Mouse (Mus musculus) hindbrain, embryonic 13.5 days (tissue): ENCODE data around the gene Fam169a. TPM values are rescaled to one million over a fixed set of nuclear protein-coding genes. Genes with fewer than 3 reads are reported as not detected.

Source experiments
- ATAC-seq: fragments of 200-750 bp; cut with Nextera tagmentation; 2 replicates; pipeline ENCODE4 v1.8.0; 2017; ENCODE audit warnings: moderate TSS enrichment; ENCODE audit not compliant: low FRiP score
- H3K27ac ChIP-seq: fragments of 300-500 bp; sonication (generic); 2 replicates; pipeline ENCODE4 v1.5.1; 2015; ENCODE audit warnings: inconsistent platforms, mild to moderate bottlenecking, moderate library complexity
- H3K27me3 ChIP-seq: fragments of 300-500 bp; sonication (generic); 2 replicates; pipeline ENCODE4 v1.6.1; 2015; ENCODE audit warnings: mild to moderate bottlenecking, inconsistent platforms
- H3K36me3 ChIP-seq: fragments of 300-500 bp; sonication (generic); 2 replicates; pipeline ENCODE4 v1.6.1; 2015; ENCODE audit warnings: mild to moderate bottlenecking, inconsistent platforms
- H3K4me1 ChIP-seq: fragments of 300-500 bp; sonication (generic); replicated peaks from 2 replicates; pipeline ENCODE4 v1.6.1; 2015; ENCODE audit warnings: inconsistent platforms
- H3K4me2 ChIP-seq: fragments of 300-500 bp; sonication (generic); 2 replicates; pipeline ENCODE4 v1.6.1; 2015; ENCODE audit warnings: inconsistent platforms, mild to moderate bottlenecking, moderate library complexity
- H3K4me3 ChIP-seq: fragments of 300-500 bp; sonication (generic); 2 replicates; pipeline ENCODE4 v1.5.1; 2015; ENCODE audit warnings: mild to moderate bottlenecking, inconsistent platforms
- H3K9ac ChIP-seq: fragments of 300-500 bp; sonication (generic); 2 replicates; pipeline ENCODE4 v1.6.1; 2015; ENCODE audit warnings: mild to moderate bottlenecking, inconsistent platforms
- H3K9me3 ChIP-seq: fragments of 300-500 bp; sonication (generic); 2 replicates; pipeline ENCODE4 v1.6.1; 2016; ENCODE audit warnings: inconsistent platforms
- WGBS: fragments of 180-500 bp; shearing (Covaris S2); methylation state at CpG from one replicate; pipeline ENCODE4 v1.1.7; 2015; 5-methylcytosine and 5-hydroxymethylcytosine counted together
- polyA plus RNA-seq: library from polyadenylated mRNA; unstranded; fragments of >200 nt; fragmentation: Nextera tagmentation; extraction: Ambion mirVana; gene quantifications from 2 replicates; pipeline ENCODE4 v1.2.1, GENCODE M21; 2015

Fam169a gene
- 21.8 and 23.4 TPM in 2 replicates for polyA plus RNA-seq

DNA sequence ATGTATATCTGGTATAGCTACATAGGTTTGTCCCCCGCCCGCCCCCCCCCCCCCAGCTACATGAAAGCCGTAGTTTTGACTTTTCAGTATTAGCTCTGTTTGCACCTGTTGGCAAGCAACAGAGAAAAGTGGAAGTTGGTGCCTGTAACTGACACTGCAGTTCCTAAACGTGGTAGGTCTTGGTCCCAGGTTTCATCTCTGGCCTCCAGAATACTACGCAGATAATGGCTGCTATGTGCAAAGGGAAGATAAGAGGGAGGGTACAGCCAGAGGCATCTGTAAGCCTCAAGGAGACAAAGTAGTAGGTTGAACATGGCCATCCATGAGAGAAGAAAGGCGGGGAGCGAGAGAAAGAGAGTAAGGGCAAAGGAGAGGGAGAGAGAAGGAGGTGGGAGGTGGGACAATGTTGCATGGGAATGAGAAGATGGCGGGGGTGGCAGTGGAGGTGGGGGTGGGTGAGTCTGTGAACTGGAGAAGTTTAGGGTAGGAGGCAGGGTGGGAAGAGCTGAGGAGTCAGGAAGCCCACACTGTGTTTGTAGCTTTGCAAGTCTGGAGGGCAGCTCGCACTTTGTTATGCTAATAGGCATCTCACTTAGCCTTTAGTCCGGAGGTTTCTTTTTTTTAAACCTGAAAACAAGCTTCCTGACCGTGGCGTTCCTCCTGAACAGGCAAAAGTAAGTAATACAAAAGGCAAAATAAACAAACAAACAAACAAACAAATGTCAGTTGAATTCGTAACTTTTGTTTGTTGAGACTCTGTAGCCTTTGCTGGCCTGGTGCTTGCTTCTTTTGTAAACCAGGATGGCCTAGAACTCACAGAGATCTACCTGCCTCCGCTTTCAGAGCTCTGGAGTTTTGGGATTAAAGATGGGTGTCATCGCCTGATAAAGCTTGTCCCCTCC, at the start of gene Fam169a:
Gene Fam169a (plus strand): TSS at position 638 of the 902 bp plus-strand sequence.
- no peaks in the 10 kb centered on the region for H3K9me3 ChIP-seq
- 36% methylated on average over 15 of the region's 15 CpGs for WGBS
- peaks cover 15% of the 10 kb centered on the region; the same call in 1 of the 2 replicates for H3K27me3 ChIP-seq
- H3K9ac ChIP-seq: no peak within 1 kb of the TSS
- H3K4me1 ChIP-seq: 0 out of 2 replicates have a peak, but pooled peaks cover 4% of the 10 kb centered on the region
- H3K4me3 ChIP-seq: no peak within 1 kb of the TSS
- H3K36me3 ChIP-seq: no peaks in the 10 kb centered on the region
- H3K27ac ChIP-seq: no peak within 1 kb of the TSS
- H3K4me2 ChIP-seq: no peak within 1 kb of the TSS
- ATAC-seq: no peak

DNA sequence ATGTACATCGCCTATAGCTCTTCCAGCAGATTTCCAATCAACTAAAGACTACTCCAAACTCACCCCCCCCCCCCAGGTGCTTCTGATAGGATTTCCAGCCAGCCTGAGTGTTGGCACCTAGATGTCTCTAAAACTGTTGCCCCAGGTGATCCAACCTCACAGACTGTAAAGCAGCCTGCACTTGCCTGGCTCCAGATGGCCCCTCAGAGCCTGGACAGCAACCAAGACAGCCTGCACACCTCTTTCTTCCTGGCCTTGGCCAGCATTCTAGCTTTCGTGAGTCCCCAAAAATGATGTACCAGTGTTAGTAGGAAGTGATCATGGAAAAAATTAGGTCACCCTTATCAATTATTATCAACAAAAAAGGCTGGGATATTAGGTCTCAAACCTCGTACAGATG, 49.4 kb upstream of the Fam169a start:
- no peaks in the 10 kb centered on the region for H3K36me3 ChIP-seq
- ATAC-seq: no peak
- no peaks in the 10 kb centered on the region for H3K4me1 ChIP-seq
- H3K9ac ChIP-seq: no peak overlapping the region
- no peaks in the 10 kb centered on the region for H3K9me3 ChIP-seq
- 93% methylated on average over 3 of the region's 3 CpGs for WGBS
- no peak overlapping the region for H3K27ac ChIP-seq
- H3K27me3 ChIP-seq: no peaks in the 10 kb centered on the region
- H3K4me3 ChIP-seq: no peak overlapping the region
- H3K4me2 ChIP-seq: no peak overlapping the region

DNA sequence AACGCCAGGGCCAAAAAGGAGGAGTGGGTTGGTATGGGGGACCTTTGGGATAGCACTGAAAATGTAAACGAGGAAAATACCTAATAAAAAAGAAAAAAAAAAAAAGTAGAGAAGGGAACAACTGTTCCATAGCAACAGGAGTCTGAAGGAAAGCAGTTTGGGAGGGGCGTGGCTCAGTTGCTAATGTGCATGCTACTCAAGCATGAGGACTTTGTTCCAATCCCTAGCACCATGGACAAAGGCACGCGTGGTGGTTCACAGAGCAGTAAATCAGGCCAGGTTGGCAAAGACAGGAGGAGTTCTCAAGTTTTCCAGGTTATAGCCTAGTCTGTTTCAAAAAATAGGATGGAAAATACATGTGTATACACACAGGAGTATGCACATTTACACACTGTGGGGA, 47.0 kb upstream of the Fam169a start:
- WGBS: 63% methylated on average over 5 of the region's 5 CpGs
- no peak for ATAC-seq
- Histone ChIP-seq H3K4me1 (no peaks in the 10 kb centered on the region), H3K27ac (no peak overlapping the region), H3K36me3 (no peaks in the 10 kb centered on the region), H3K27me3 (no peaks in the 10 kb centered on the region), H3K9me3 (no peaks in the 10 kb centered on the region), H3K9ac (no peak overlapping the region), H3K4me2 (no peak overlapping the region), H3K4me3 (no peak overlapping the region)

DNA sequence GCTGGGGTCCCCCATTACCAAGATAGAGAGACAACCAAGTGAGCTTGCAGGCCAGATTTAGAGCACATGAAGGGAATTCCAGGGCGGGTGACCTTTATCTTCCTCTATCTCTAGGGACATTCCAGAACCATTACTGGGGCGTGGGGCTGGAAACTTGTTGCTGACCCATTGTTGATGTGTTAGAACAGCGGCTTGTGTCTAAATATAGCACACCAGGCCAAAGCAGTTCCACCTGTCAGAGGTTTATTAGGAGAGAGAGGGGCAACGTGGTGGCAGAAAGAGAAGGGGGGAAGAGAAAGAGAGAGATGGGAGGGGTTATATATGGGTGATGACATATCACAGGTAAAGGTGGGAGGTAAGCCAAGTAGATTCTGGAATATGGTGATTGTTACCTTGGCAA, 45.2 kb upstream of the Fam169a start:
- Histone ChIP-seq H3K9ac (no peak overlapping the region), H3K4me3 (no peak overlapping the region), H3K9me3 (no peaks in the 10 kb centered on the region), H3K27ac (no peak overlapping the region), H3K36me3 (no peaks in the 10 kb centered on the region), H3K4me2 (no peak overlapping the region), H3K27me3 (no peaks in the 10 kb centered on the region), H3K4me1 (no peaks in the 10 kb centered on the region)
- WGBS: 70% methylated on average over 4 of the region's 4 CpGs
- ATAC-seq: no peak

DNA sequence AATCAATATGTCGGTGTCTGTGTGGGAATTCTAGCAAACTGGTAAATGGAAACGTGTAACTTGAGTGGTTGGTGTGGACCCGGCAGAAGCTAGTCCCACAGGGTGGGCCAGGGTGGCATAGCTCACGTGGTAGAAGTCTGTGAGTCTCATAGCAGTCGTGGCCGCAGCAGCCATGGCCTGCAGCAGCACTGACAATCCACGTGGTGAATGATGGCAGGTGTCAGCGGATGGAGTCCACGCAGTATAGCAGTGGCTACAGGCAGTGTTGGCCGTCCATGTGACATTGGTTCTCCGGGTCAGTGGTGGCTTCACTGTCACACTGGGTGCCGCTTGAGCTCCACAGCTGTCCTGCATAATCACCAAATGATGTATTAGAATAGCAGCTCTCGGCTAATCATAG, 37.0 kb upstream of the Fam169a start:
- Histone ChIP-seq H3K4me1 (no peaks in the 10 kb centered on the region), H3K27ac (no peak overlapping the region), H3K9me3 (no peaks in the 10 kb centered on the region), H3K9ac (no peak overlapping the region), H3K36me3 (no peaks in the 10 kb centered on the region), H3K27me3 (no peaks in the 10 kb centered on the region), H3K4me2 (no peak overlapping the region), H3K4me3 (no peak overlapping the region)
- 92% methylated on average over 13 of the region's 13 CpGs for WGBS
- no peak for ATAC-seq

DNA sequence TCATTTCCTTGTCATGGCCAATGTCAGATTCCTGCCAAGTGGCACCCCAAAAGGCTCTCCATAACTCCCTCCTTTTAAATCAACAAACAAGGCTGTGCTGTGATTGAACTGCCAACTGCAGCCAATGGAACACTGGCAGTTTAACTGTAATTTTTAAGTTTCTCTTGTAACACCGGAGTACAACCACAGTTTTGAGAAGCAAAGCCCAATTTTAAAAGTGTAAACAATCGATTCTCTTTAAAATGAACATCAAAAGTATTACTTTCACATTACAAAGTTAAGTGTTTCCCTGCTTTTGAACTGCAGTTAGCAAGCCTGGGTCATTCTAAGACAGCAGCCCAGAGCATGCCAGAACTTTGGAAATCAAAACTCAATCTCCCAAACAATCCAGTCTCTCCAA, 32.8 kb upstream of the Fam169a start, which contains the start of gene 1700029F12Rik:
Gene 1700029F12Rik (minus strand): TSS at position 101 of the 400 bp plus-strand sequence.
- Histone ChIP-seq H3K27ac (no peak within 1 kb of the TSS), H3K4me3 (no peak within 1 kb of the TSS), H3K27me3 (no peaks in the 10 kb centered on the region), H3K4me1 (no peaks in the 10 kb centered on the region), H3K36me3 (no peaks in the 10 kb centered on the region), H3K4me2 (no peak within 1 kb of the TSS), H3K9me3 (no peaks in the 10 kb centered on the region), H3K9ac (no peak within 1 kb of the TSS)
- no peak for ATAC-seq
- 89% methylated on average over 2 of the region's 2 CpGs for WGBS

DNA sequence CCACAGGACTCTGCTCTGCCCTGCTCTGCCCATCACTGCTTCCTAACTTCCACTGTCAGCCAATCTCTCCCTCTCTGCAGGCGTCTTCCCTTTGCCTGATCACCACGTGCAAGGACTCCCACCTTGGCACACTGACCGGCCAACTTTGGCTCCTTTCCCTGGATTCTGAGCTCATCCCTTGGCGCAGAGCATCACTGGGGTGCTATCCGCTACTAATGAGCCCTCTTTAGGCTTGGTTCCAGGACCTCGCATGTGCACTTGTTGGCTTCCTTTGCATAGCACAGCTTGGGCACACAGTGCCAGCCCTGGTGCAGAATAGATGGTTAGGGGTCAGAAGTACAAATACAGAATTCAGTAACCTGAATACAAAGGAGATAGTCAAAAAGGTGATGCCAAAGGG, 15.9 kb upstream of the Fam169a start:
- Histone ChIP-seq H3K4me2 (no peak overlapping the region), H3K9ac (no peak overlapping the region), H3K36me3 (no peaks in the 10 kb centered on the region), H3K27ac (no peak overlapping the region), H3K4me3 (no peak overlapping the region), H3K4me1 (no peaks in the 10 kb centered on the region), H3K27me3 (no peaks in the 10 kb centered on the region), H3K9me3 (no peaks in the 10 kb centered on the region)
- WGBS: 63% methylated on average over 6 of the region's 6 CpGs
- ATAC-seq: no peak

DNA sequence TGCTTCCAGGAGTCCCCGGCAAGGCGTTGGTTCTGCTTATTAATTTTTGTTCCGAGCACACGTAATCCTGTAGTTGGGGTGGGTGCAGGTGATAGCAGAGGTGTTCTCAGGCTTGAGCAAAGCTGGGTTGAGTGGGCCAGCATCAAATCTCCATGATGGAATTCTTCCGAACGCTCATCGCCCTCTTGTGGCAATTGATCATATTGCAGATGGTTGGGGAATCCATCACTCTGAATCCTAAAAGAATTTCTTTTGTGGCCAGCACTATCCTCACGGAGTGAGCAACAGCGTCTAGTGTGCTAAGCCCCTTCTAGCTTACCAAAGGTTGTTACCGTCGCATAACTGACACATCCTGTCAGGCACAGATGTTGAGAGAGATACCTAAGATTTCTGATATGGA, 14.4 kb upstream of the Fam169a start:
- no peaks in the 10 kb centered on the region for H3K36me3 ChIP-seq
- ATAC-seq: peak; percentile 59; the same call in 1 of the 2 replicates
- no peak overlapping the region for H3K27ac ChIP-seq
- H3K4me2 ChIP-seq: no peak overlapping the region
- no peak overlapping the region for H3K4me3 ChIP-seq
- WGBS: 16% methylated on average over 11 of the region's 11 CpGs
- no peaks in the 10 kb centered on the region for H3K27me3 ChIP-seq
- no peaks in the 10 kb centered on the region for H3K9me3 ChIP-seq
- no peak overlapping the region for H3K9ac ChIP-seq
- no peaks in the 10 kb centered on the region for H3K4me1 ChIP-seq

DNA sequence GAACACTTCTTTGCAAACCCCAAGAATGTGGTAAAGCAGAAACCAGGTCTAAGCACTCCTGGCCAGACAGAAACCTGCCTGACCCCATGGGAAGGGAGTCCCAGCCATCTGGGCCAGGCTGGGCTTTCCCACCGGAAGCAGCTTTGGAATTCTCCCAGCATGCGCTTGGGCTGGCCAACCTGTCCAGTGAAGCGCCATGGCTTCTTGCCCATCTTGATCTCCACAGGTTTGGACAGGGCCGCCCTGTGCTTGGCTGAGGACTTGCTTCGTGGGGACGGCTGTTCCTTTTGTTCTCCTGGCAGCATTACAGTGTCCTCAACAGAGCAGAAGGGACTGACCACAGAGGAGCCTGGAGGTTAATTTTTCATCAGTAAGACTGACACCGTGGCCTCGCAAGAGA, 13.2 kb upstream of the Fam169a start:
- 71% methylated on average over 8 of the region's 8 CpGs for WGBS
- H3K36me3 ChIP-seq: no peaks in the 10 kb centered on the region
- no peaks in the 10 kb centered on the region for H3K27me3 ChIP-seq
- H3K4me2 ChIP-seq: no peak overlapping the region
- H3K4me3 ChIP-seq: no peak overlapping the region
- no peaks in the 10 kb centered on the region for H3K9me3 ChIP-seq
- H3K27ac ChIP-seq: no peak overlapping the region
- H3K9ac ChIP-seq: no peak overlapping the region
- ATAC-seq: no peak
- no peaks in the 10 kb centered on the region for H3K4me1 ChIP-seq

DNA sequence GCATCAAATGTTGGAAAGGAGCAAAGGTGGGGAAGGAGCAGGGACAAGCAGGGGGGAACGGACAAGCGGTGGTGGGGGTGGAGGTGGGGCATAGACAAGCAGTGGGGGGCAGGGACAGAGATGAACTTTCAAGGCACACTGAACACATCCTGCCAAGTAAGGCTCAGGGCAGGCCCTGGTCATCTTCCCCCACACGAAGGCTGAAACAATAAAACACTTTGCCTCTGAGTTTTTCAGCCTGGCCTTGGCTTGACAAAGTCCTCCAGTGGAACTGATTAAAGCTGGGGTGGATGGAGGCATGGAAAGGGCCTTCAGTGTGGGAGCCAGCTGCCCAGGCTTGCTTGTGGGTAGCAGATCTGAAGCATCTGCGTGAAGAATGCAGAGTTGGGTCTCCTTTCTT, 9.3 kb upstream of the Fam169a start:
- H3K27me3 ChIP-seq: no peaks in the 10 kb centered on the region
- no peak overlapping the region for H3K4me3 ChIP-seq
- ATAC-seq: no peak
- H3K4me1 ChIP-seq: no peaks in the 10 kb centered on the region
- no peak overlapping the region for H3K4me2 ChIP-seq
- H3K9ac ChIP-seq: no peak overlapping the region
- H3K36me3 ChIP-seq: no peaks in the 10 kb centered on the region
- no peak overlapping the region for H3K27ac ChIP-seq
- no peaks in the 10 kb centered on the region for H3K9me3 ChIP-seq
- WGBS: 61% methylated on average over 4 of the region's 4 CpGs

DNA sequence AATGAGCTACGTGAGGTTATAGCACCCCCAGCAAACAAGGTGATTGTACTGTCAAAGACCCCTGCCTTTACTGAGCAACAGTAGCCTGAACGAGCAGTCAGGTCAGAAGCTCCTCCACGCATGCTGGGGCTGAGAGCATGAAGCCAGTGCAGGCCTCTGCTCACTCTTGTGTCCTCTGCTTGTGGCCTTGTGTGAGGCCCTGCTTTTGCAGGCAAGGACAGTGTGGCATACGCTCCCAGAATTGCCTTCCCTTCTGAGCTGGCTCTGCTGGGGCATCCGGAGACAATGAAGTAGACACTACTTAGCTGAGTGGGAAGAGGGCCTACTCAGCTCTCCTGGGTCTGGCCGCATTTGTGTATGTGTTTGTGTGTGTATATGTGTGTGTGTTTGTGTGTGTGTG, 7.3 kb upstream of the Fam169a start:
- 93% methylated on average over 6 of the region's 6 CpGs for WGBS
- Histone ChIP-seq H3K36me3 (no peaks in the 10 kb centered on the region), H3K9ac (no peak overlapping the region), H3K9me3 (no peaks in the 10 kb centered on the region), H3K27me3 (0 out of 2 replicates have a peak, but pooled peaks cover 3% of the 10 kb centered on the region), H3K4me1 (0 out of 2 replicates have a peak, but pooled peaks cover 4% of the 10 kb centered on the region), H3K27ac (no peak overlapping the region), H3K4me2 (no peak overlapping the region), H3K4me3 (no peak overlapping the region)
- no peak for ATAC-seq

DNA sequence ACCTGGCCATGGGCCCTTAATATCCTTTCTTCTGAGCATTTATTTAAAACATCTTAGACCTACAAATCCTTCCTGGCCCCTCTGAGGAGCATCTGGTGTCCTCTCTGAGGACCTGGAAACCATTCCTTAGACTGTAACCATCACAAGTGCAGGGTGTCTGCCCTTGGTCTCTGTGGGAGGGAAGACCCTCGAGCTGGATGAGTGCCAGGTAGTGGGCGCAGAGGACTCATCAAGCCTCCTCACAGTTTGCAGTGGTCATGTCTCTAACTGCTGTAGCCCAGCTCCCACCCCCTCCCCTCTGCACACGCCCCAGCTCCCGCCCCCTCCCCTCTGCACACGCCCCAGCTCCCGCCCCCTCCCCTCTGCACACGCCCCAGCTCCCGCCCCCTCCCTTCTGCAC, 6.8 kb upstream of the Fam169a start:
- Histone ChIP-seq H3K27ac (no peak overlapping the region), H3K4me1 (0 out of 2 replicates have a peak, but pooled peaks cover 4% of the 10 kb centered on the region), H3K36me3 (no peaks in the 10 kb centered on the region), H3K27me3 (0 out of 2 replicates have a peak, but pooled peaks cover 3% of the 10 kb centered on the region), H3K4me2 (no peak overlapping the region), H3K4me3 (no peak overlapping the region), H3K9me3 (no peaks in the 10 kb centered on the region), H3K9ac (no peak overlapping the region)
- ATAC-seq: no peak
- 28% methylated on average over 6 of the region's 8 CpGs for WGBS

DNA sequence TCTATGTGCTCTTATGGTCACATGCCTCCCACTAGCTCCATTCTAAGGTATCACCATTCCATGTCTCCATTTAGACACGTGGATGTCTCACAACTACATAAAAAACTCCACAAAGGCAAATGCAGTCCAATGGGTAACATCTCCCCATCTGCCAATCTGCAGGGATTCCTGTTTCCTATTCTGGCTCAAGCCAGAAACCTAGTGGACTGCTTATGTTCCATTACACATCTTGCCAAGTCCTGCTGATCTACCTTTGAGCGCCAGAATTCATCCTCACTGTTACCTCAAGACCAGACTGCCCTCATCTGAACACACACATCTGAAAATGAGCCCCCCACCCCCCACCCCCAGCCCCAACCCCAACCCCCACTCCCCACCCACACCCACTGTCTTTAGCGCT, 4.9 kb upstream of the Fam169a start:
- H3K9ac ChIP-seq: no peak overlapping the region
- 0 out of 2 replicates have a peak, but pooled peaks cover 4% of the 10 kb centered on the region for H3K4me1 ChIP-seq

More for the DNA sequence above, 4.9 kb upstream of the Fam169a start:
- WGBS: 87% methylated on average over 3 of the region's 3 CpGs
- Histone ChIP-seq H3K9me3 (no peaks in the 10 kb centered on the region), H3K27me3 (0 out of 2 replicates have a peak, but pooled peaks cover 10% of the 10 kb centered on the region), H3K27ac (no peak overlapping the region), H3K4me2 (no peak overlapping the region), H3K4me3 (no peak overlapping the region), H3K36me3 (no peaks in the 10 kb centered on the region)
- ATAC-seq: no peak
